Mouse (Mus musculus): ENCODE results near the gene Sbsn. TPM values are rescaled to one million over a fixed set of nuclear protein-coding genes. Genes with fewer than 3 reads are reported as not detected.
A peak's percentile ranks its signal among the peaks of the same experiment; 100 is the strongest.
"Not testable (repeated sequence)": the region's sequence is repeated elsewhere in the genome, so short reads cannot be mapped to it uniquely, and the experiment has no call there.

Gene Sbsn
- polyA plus RNA-seq, 1 experiment from 2014 or later: 7.3 TPM

- Histone ChIP-seq H3K27ac (ENCODE audit: low read length) (no peak overlapping the region), H3K36me3 (ENCODE audit: insufficient read depth, low read length) (no peaks in the 10 kb centered on the region), H3K9me3 (ENCODE audit: low read length) (no peaks in the 10 kb centered on the region), H3K27me3 (replicated peaks; ENCODE audit: insufficient read depth, low read length) (no peaks in the 10 kb centered on the region), H3K4me1 (ENCODE audit: insufficient read depth, low read depth, low read length) (no peaks in the 10 kb centered on the region), H3K4me2 (replicated peaks; ENCODE audit: low read depth, low read length) (no peak overlapping the region), H3K4me3 (ENCODE audit: low read depth, low read length) (no peak overlapping the region), H3K9ac (replicated peaks; ENCODE audit: low read depth) (no peak overlapping the region)
- 92% methylated on average over 5 of the region's 5 CpGs for WGBS
- DNase-seq (ENCODE audit: low spot score) (no peak), ATAC-seq (no peak)
- no peak for TF ChIP-seq CTCF (IDR thresholded peaks at IDR 0.05)
- TF ChIP-seq EP300 (IDR thresholded peaks at IDR 0.05): no peak
Observed at GRCm38 (mm10) chr7:30719669-30720068, 31.6 kb upstream of the Sbsn start.

DNA sequence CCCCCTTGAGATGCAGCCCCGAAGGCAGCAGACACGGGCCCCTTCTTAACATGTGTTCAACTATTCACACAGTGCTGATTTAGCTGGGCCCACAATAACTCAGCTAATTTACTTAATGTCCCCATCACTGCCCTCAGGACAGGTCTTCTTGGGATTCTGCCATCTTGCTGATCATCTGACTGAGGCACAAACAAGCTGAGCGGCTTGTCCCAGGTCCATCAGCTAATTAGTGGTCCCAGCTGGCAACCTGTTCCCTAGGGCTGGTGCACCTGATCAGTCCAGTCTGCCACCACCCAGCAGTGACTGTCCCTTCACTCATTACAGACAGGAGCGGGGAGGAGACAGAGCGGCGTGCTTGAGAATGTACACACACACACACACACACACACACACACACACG lies 30.0 kb upstream of the Sbsn start:
- DNase-seq (ENCODE audit: low spot score) (no peak), ATAC-seq (no peak)
- Histone ChIP-seq H3K36me3 (ENCODE audit: insufficient read depth, low read length) (no peaks in the 10 kb centered on the region), H3K27me3 (replicated peaks; ENCODE audit: insufficient read depth, low read length) (no peaks in the 10 kb centered on the region), H3K4me1 (ENCODE audit: insufficient read depth, low read depth, low read length) (no peaks in the 10 kb centered on the region), H3K9ac (replicated peaks; ENCODE audit: low read depth) (no peak overlapping the region), H3K27ac (ENCODE audit: low read length) (no peak overlapping the region), H3K4me3 (ENCODE audit: low read depth, low read length) (no peak overlapping the region), H3K4me2 (replicated peaks; ENCODE audit: low read depth, low read length) (no peak overlapping the region), H3K9me3 (ENCODE audit: low read length) (no peaks in the 10 kb centered on the region)
- 88% methylated on average over 7 of the region's 7 CpGs for WGBS
- TF ChIP-seq CTCF (IDR thresholded peaks at IDR 0.05) (no peak), EP300 (IDR thresholded peaks at IDR 0.05) (no peak)

DNA sequence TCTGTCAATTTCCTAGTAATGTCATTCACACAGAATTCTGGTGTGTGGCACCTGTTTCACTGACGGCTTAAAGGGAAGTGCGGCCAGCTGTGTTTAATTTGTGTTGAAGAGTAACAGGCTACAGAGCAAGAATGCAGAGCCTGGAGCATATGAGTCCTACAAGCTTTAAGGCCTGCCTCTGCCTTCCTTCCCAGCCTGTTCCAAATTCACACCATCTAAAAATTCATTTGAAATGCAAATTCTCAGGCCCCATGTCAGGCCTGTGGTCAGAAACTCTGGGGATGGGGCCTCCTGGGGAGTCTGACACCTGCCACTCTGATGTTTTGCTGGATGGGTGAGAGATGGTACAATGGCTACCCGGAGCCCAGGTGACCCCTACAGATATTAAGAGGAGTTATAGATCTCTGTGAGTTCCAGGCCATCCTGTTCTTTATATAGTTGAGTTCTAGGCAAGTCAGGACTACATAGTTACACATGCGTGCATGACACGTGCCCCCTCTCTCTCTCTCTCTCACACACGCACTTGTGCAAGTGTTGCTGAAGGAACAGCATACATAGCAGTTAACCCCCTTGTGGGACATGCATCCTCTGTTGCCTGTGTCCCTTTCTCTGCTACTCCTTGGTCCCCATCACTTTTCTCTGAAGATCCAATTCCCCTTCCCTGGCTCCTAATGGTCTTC lies 27.9 kb upstream of the Sbsn start:
- no peak for ATAC-seq
- DNase-seq (ENCODE audit: low spot score): no peak
- Histone ChIP-seq H3K9ac (replicated peaks; ENCODE audit: low read depth) (no peak overlapping the region), H3K4me2 (replicated peaks; ENCODE audit: low read depth, low read length) (no peak overlapping the region), H3K27me3 (replicated peaks; ENCODE audit: insufficient read depth, low read length) (no peaks in the 10 kb centered on the region), H3K9me3 (ENCODE audit: low read length) (no peaks in the 10 kb centered on the region), H3K27ac (ENCODE audit: low read length) (no peak overlapping the region), H3K4me3 (ENCODE audit: low read depth, low read length) (no peak overlapping the region), H3K4me1 (ENCODE audit: insufficient read depth, low read depth, low read length) (peaks cover 6% of the 10 kb centered on the region; the same call in 1 of the 2 replicates), H3K36me3 (ENCODE audit: insufficient read depth, low read length) (no peaks in the 10 kb centered on the region)
- TF ChIP-seq EP300 (IDR thresholded peaks at IDR 0.05): no peak
- TF ChIP-seq CTCF (IDR thresholded peaks at IDR 0.05): no peak
- WGBS: 50% methylated on average over 6 of the region's 6 CpGs

GRCm38 (mm10) chr7:30728214-30728613 lies 23.1 kb upstream of the Sbsn start:
- 67% methylated on average over 6 of the region's 6 CpGs for WGBS
- Histone ChIP-seq H3K27ac (ENCODE audit: low read length) (no peak overlapping the region), H3K4me2 (replicated peaks; ENCODE audit: low read depth, low read length) (peak overlapping the region; percentile 92), H3K4me1 (ENCODE audit: insufficient read depth, low read depth, low read length) (peaks cover 17% of the 10 kb centered on the region), H3K36me3 (ENCODE audit: insufficient read depth, low read length) (no peaks in the 10 kb centered on the region), H3K9me3 (ENCODE audit: low read length) (no peaks in the 10 kb centered on the region), H3K4me3 (ENCODE audit: low read depth, low read length) (no peak overlapping the region), H3K9ac (replicated peaks; ENCODE audit: low read depth) (0 out of 2 replicates have a peak overlapping the region, but pooled peaks have one; percentile 85), H3K27me3 (replicated peaks; ENCODE audit: insufficient read depth, low read length) (no peaks in the 10 kb centered on the region)
- DNase-seq (ENCODE audit: low spot score) (no peak), ATAC-seq (no peak)
- TF ChIP-seq CTCF (IDR thresholded peaks at IDR 0.05): no peak
- TF ChIP-seq EP300 (IDR thresholded peaks at IDR 0.05): no peak

GRCm38 (mm10) chr7:30728739-30729395 lies 22.4 kb upstream of the Sbsn start:
- Histone ChIP-seq H3K4me1 (ENCODE audit: insufficient read depth, low read depth, low read length) (peaks cover 17% of the 10 kb centered on the region), H3K27ac (ENCODE audit: low read length) (peak overlapping the region; percentile 40), H3K9me3 (ENCODE audit: low read length) (no peaks in the 10 kb centered on the region), H3K27me3 (replicated peaks; ENCODE audit: insufficient read depth, low read length) (no peaks in the 10 kb centered on the region), H3K36me3 (ENCODE audit: insufficient read depth, low read length) (no peaks in the 10 kb centered on the region), H3K4me2 (replicated peaks; ENCODE audit: low read depth, low read length) (peak overlapping the region; percentile 92), H3K4me3 (ENCODE audit: low read depth, low read length) (peak overlapping the region; percentile 77), H3K9ac (replicated peaks; ENCODE audit: low read depth) (peak overlapping the region; percentile 85)
- 6% methylated on average over 26 of the region's 26 CpGs for WGBS
- TF ChIP-seq CTCF (IDR thresholded peaks at IDR 0.05) (no peak), EP300 (IDR thresholded peaks at IDR 0.05) (no peak)
- peak; percentile 36 for DNase-seq (ENCODE audit: low spot score)
- ATAC-seq: peak; percentile 20

DNA sequence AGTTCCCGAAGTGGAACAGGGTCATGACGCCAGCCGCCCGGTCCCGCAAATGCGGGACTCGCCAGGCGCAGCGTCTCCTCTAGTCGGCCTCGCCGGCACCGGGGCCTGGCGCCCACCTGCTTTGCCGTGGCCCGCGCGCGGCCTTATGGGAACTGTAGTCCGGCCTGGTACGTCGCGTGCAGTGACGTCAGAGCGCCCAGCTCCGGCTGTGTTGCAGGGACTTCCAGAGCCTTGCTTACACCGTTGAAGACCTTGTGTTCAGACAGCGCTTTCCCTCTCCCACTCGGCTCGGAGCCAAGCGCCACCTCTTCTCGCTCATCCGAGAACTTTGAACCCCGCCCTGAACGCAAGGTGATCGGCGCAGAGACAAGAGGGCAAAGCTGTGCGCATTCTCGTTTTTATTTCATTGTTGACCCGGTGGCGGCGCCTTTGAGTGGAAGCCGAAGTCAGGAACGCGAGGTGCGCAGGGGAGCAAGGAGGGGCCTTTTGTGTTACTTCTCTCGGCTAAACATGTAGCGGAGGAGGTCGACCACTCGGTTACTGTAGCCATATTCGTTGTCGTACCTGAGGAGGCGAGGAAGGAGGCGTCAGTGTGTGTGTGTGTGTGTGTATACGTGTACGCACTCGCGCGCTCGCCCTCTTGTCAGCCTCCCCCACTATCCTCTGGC lies 21.7 kb upstream of the Sbsn start, which contains the start of gene Tmem147:
Gene Tmem147 (minus strand): TSS at position 145 of the 668 bp plus-strand sequence.
- no peak for TF ChIP-seq EP300 (IDR thresholded peaks at IDR 0.05)
- peak; percentile 60 for TF ChIP-seq CTCF (IDR thresholded peaks at IDR 0.05)
- no peaks in the 10 kb centered on the region for H3K36me3 ChIP-seq (ENCODE audit: insufficient read depth, low read length)
- H3K4me2 ChIP-seq (replicated peaks; ENCODE audit: low read depth, low read length): peak within 1 kb of the TSS; percentile 92
- DNase-seq (ENCODE audit: low spot score): peak; percentile 96
- ATAC-seq: peak; percentile 99
- peaks cover 17% of the 10 kb centered on the region for H3K4me1 ChIP-seq (ENCODE audit: insufficient read depth, low read depth, low read length)
- peak within 1 kb of the TSS; percentile 85 for H3K9ac ChIP-seq (replicated peaks; ENCODE audit: low read depth)
- WGBS: 2% methylated on average over 59 of the region's 60 CpGs
- H3K27ac ChIP-seq (ENCODE audit: low read length): peak within 1 kb of the TSS; percentile 79
- H3K9me3 ChIP-seq (ENCODE audit: low read length): no peaks in the 10 kb centered on the region
- peak within 1 kb of the TSS; percentile 77 for H3K4me3 ChIP-seq (ENCODE audit: low read depth, low read length)
- no peaks in the 10 kb centered on the region for H3K27me3 ChIP-seq (replicated peaks; ENCODE audit: insufficient read depth, low read length)

DNA sequence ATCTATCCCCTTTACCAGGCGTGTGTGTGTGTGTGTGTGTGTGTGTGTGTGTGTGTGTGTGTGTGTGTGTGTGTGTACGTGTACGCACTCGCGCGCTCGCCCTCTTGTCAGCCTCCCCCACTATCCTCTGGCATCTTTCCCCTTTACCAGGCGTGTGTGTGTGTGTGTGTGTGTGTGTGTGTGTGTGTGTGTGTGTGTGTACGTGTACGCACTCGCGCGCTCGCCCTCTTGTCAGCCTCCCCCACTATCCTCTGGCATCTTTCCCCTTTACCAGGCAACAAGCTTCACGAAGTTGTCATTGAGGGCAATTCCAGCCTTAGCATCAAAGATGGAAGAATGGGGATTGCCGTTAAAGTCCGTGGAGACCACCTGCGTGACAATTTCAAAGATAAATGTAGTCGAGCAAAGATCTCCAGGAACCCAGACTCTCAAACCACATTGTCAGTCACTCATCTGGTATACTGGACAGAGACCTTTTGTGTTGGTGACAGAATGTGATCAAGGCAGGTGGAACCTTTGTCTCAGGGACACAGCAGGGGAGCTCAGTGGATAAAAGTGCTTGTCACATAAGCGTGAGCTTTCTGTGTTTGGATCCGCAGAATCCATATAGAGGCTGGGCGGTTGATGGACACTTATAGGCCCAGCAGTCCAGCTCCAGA lies 21.1 kb upstream of the Sbsn start:
- not testable (repeated sequence) for H3K36me3 ChIP-seq (ENCODE audit: insufficient read depth, low read length); DNase-seq (ENCODE audit: low spot score); H3K9me3 ChIP-seq (ENCODE audit: low read length); H3K27me3 ChIP-seq (replicated peaks; ENCODE audit: insufficient read depth, low read length)
- Histone ChIP-seq H3K9ac (replicated peaks; ENCODE audit: low read depth) (peak overlapping the region; percentile 85; the same call in 1 of the 2 replicates), H3K4me3 (ENCODE audit: low read depth, low read length) (peak overlapping the region; percentile 77), H3K27ac (ENCODE audit: low read length) (peak overlapping the region; percentile 79), H3K4me2 (replicated peaks; ENCODE audit: low read depth, low read length) (peak overlapping the region; percentile 92), H3K4me1 (ENCODE audit: insufficient read depth, low read depth, low read length) (peaks cover 17% of the 10 kb centered on the region)
- peak; percentile 6 for ATAC-seq
- WGBS: 26% methylated on average over 11 of the region's 22 CpGs
